Mouse (Mus musculus) MEL (cell line): ENCODE data around the gene Rps9.

Experiments used
- CHD1 ChIP-seq: IDR thresholded peaks from 2 replicates; pipeline ENCODE4 v1.6.1; 2012; ENCODE audit warnings: low read depth, mild to moderate bottlenecking, inconsistent platforms, low read length, improper control_type of control experiment
- CTCF ChIP-seq, 3 experiments: IDR thresholded peaks in 2 of 3; conservative IDR thresholded peaks in 1 of 3; 2 replicates each; pipeline ENCODE4 v1.5.1; 2011 to 2012; ENCODE audit warnings: low read length in 3 of 3, low read depth in 2 of 3, mild to moderate bottlenecking in 2 of 3, improper control_type of control experiment in 1 of 3, inconsistent platforms in 1 of 3, mixed read lengths in 1 of 3, moderate library complexity in 1 of 3; ENCODE audit not compliant: control insufficient read depth in 1 of 3, insufficient read depth in 1 of 3, poor library complexity in 1 of 3, severe bottlenecking in 1 of 3
- GABPA ChIP-seq: IDR thresholded peaks from 2 replicates; pipeline ENCODE4 v1.6.1; 2012; ENCODE audit warnings: low read depth, mild to moderate bottlenecking, inconsistent platforms, low read length, improper control_type of control experiment, moderate library complexity
- HCFC1 ChIP-seq: IDR thresholded peaks from 2 replicates; pipeline ENCODE4 v1.6.1; 2012; ENCODE audit warnings: low read depth, mild to moderate bottlenecking, inconsistent platforms, low read length, improper control_type of control experiment, moderate library complexity
- KAT2A ChIP-seq: conservative IDR thresholded peaks from 2 replicates; pipeline ENCODE4 v1.6.1; 2012; ENCODE audit warnings: low read depth, low read length, improper control_type of control experiment, inconsistent platforms
- MEF2A ChIP-seq: IDR thresholded peaks from 2 replicates; pipeline ENCODE4 v1.6.1; 2014; ENCODE audit warnings: low read depth, mild to moderate bottlenecking, inconsistent platforms, low read length, improper control_type of control experiment; ENCODE audit not compliant: poor library complexity, insufficient replicate concordance, severe bottlenecking; ENCODE audit errors: extremely low read depth
- POLR2A ChIP-seq, 2 experiments: IDR thresholded peaks; 2 replicates each; pipeline ENCODE4 v1.6.1; 2011 to 2012; ENCODE audit warnings: low read length in 2 of 2, mild to moderate bottlenecking in 2 of 2, control low read depth in 1 of 2, improper control_type of control experiment in 1 of 2, low read depth in 1 of 2, moderate library complexity in 1 of 2; ENCODE audit not compliant: control insufficient read depth in 1 of 2, insufficient read depth in 1 of 2, poor library complexity in 1 of 2
- RAD21 ChIP-seq: IDR thresholded peaks from 2 replicates; pipeline ENCODE4 v1.6.1; 2011; ENCODE audit warnings: mild to moderate bottlenecking, low read depth, low read length, improper control_type of control experiment
- SMC3 ChIP-seq: IDR thresholded peaks from 2 replicates; pipeline ENCODE4 v1.6.1; 2011; ENCODE audit warnings: low read depth, low read length, improper control_type of control experiment
- TBP ChIP-seq: IDR thresholded peaks from 2 replicates; pipeline ENCODE4 v1.8.0; 2011; ENCODE audit warnings: low read depth, low read length, improper control_type of control experiment
- TCF12 ChIP-seq: IDR thresholded peaks from 2 replicates; pipeline ENCODE4 v1.6.1; 2014; ENCODE audit warnings: low read depth, mild to moderate bottlenecking, inconsistent platforms, low read length, improper control_type of control experiment, moderate library complexity
- ZMIZ1 ChIP-seq: IDR thresholded peaks from 2 replicates; pipeline ENCODE4 v1.6.1; 2012; ENCODE audit warnings: low read depth, mild to moderate bottlenecking, inconsistent platforms, low read length, improper control_type of control experiment, moderate library complexity

GRCm38 (mm10) chr7:3675228-3675548 lies 28.6 kb upstream of the Rps9 start:
- TF ChIP-seq SMC3 (no peak), RAD21 (no peak), CTCF (IDR thresholded peaks at IDR 0.05 in 2 of 3, conservative IDR thresholded peaks at IDR 0.05 in 1 of 3; ENCODE audit: control insufficient read depth in 1 of 3, insufficient read depth in 1 of 3, low read depth in 2 of 3, low read length in 3 of 3, poor library complexity in 1 of 3, severe bottlenecking in 1 of 3) (no peak), CHD1 (no peak), POLR2A (IDR thresholded peaks at IDR 0.05; ENCODE audit: control insufficient read depth in 1 of 2, insufficient read depth in 1 of 2, low read depth in 1 of 2, low read length in 2 of 2, poor library complexity in 1 of 2) (no peak), GABPA (no peak), TCF12 (no peak), MEF2A (no peak), ZMIZ1 (no peak), KAT2A (no peak), HCFC1 (no peak), TBP (no peak)
